Mouse (Mus musculus): ENCODE data around the gene Mr1.
"Not testable (repeated sequence)": the region's sequence is repeated elsewhere in the genome, so short reads cannot be mapped to it uniquely, and the experiment has no call there.

Mr1 gene

GRCm38 (mm10) chr1:155146572-155146980 lies at the start of gene Mr1:
Mr1 (minus strand) TSS chr1:155146814.
- peak in 1 of 2 experiments; percentile 34 for DNase-seq (ENCODE audit: low spot score in 2 of 2)

GRCm38 (mm10) chr1:155192805-155193368 lies 46.3 kb upstream of the Mr1 start:
- DNase-seq (ENCODE audit: low spot score in 2 of 2) = peak in 1 of 2 experiments; percentile 15

GRCm38 (mm10) chr1:155191671-155192070 lies 45.1 kb upstream of the Mr1 start:
- DNase-seq (ENCODE audit: low spot score in 2 of 2) = no peak

DNA sequence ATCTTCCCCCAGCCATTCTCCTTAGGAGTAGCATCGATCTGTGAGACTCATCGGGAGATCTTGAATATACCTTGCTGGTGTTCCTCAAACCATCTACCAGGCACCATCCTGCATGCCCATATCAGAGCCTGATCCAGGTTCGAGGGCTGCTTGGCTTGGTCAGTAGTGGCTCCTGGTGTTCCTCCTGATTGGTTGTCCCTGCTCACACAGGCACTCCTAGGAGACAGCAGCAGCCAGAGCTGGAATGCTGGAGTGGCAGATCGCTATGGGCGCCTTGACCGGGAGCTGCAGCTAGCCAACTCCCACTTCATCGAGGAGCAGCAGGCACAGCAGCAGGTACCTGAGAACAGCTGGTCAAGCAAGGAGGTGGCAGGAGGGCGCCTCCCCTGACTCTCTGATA lies 44.6 kb upstream of the Mr1 start:
- no peak for DNase-seq (ENCODE audit: low spot score in 2 of 2)

- no peak for DNase-seq (ENCODE audit: low spot score in 2 of 2)
Observed at GRCm38 (mm10) chr1:155188656-155189055, 42.0 kb upstream of the Mr1 start.

- DNase-seq (ENCODE audit: low spot score in 2 of 2) = no peak
Observed at GRCm38 (mm10) chr1:155184191-155184590, 37.6 kb upstream of the Mr1 start.

DNA sequence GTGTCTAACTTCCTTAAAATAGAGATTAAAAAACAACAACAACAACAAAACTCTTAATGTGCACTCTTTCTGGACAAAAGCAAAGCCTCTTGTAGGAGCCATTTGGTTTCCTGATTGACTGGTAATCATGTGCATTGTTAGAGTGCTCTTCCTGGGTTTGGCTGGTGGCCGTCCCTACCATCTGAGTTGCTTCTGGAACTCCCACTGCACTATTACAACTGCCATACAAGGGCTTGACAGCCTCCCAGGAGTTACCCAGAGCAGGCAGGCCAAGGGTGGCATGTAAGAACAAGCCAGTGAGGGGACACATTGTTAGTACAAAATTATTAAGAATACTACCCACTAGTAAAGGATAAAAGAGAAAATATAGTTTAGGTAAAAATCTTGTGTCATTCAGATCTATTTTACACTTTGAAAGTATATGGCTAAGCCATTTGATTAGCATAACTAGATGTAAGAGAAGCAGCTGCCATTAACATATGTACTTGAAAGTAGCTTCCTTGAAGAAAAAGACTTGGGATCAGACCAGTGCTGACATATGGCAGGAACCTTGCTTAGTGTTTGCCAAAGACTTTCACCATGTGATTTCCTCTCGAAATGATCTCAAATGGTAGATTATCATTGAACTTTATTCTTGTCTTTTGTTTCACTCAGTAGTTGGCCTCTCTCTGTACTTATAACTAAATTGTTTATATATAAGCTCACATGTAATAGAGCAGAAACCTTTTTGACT lies 31.7 kb upstream of the Mr1 start:
- no peak for DNase-seq (ENCODE audit: low spot score in 2 of 2)

GRCm38 (mm10) chr1:155174424-155174823 lies 27.8 kb upstream of the Mr1 start:
- no peak for DNase-seq (ENCODE audit: low spot score in 2 of 2)

DNA sequence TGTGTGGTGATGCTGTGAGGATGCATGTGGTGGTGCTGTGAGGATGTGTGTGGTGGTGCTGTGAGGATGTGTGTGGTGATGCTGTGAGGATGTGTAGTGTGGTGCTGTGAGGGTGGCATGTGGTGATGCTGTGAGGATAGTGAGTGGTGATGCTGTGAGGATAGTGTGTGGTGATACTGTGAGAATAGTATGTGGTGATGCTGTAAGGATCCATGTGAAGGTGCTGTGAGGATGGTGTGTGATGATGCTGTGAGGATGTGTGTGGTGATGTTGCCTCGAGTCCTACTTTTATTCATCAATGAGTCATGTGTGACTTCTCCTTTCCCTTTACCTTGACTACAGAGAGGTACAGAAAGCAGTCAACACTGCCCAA lies 27.0 kb upstream of the Mr1 start:
- not testable (repeated sequence) for DNase-seq (ENCODE audit: low spot score in 2 of 2)

DNA sequence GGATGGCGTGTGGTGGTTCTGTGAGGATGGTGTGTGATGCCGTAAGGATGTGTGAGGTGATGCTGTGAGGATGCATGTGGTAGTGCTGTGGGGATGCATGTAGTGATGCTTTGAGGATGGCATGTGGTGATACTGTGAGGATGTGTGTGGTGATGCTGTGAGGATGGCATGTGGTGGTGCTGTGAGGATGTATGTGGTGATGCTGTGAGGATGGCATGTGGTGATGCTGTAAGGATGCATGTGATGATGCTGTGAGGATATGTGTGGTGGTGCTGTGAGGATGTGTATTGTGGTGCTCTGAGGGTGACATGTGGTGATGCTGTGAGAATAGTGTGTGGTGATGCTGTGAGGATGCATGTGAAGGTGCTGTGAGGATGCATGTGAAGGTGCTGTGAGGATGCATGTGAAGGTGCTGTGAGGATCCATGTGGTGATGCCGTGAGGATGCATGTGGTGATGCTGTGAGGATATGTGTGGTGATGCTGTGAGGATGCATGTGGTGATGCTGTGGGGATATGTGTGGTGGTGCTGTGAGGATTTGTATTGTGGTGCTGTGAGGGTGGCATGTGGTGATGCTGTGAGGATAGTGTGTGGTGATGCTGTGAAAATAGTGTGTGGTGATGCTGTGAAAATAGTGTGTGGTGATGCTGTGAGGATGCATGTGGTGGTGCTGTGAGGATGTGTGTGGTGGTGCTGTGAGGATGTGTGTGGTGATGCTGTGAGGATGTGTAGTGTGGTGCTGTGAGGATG lies 26.5 kb upstream of the Mr1 start:
- no peak for DNase-seq (ENCODE audit: low spot score in 2 of 2)

DNA sequence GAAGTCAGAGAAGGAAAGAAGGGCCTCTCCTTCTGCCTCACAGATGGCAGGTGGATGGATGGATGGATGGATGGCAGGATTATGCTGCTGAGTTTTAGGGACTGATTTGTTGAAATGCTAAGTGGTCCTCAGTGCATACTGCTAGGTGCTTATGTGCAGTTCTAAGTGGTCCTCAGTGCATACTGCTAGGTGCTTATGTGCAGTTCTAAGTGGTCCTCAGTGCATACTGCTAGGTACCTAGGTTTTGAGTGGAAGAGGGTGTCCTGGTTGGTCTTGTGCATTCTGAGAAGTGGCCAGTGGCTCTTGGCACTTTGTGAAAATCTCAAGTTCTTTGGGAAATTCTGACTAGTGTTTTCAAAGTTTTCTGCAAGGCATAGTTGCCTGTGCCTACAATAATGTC lies 23.3 kb upstream of the Mr1 start:
- no peak for DNase-seq (ENCODE audit: low spot score in 2 of 2)

DNA sequence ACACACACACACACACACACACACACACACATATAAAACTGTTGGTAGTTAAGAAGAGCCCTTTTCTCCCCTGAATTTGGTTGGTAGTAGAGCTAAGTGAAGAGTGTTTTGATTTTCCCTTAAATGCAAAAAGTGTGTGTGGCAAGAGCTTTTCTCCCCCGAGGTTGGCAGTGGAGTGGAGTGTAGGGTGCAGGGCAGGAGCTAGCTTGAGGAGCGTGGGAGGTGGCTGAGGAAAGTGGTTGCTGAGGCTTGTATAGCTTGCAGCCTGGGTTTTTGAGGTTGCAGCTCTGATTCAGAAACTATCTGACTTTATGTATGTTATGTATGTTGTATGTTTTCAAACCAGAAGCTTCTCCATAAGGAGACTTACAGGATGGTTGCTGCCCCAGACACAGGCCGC lies 20.8 kb upstream of the Mr1 start:
- peak in 1 of 2 experiments; percentile 43 for DNase-seq (ENCODE audit: low spot score in 2 of 2)

DNA sequence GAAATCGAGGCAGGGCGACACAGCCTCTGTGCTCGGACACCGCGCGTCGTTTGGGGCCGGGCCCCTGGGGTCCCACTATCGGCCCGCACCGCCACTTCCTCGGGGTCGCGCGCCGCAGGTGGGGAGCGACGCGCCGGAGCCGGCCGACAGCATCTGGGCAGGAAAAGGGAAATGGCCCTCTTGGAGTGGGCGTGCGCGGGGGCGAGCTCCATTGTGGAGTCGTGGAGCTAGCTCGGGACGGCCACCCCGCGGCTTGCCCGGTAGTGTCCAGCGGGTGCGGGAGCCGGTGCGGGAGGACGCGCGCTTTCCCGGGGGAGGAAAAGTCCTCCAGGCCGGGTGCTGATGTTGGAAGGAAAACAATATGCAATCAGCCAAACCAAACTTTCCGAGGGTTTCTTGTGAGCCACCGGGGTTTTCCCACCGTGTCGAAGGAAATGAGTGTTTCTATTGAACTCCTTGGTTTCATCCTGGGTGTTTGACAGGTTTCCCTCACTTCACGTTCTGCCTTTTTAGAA lies 12.4 kb upstream of the Mr1 start:
- DNase-seq (ENCODE audit: low spot score in 2 of 2) = no peak

DNA sequence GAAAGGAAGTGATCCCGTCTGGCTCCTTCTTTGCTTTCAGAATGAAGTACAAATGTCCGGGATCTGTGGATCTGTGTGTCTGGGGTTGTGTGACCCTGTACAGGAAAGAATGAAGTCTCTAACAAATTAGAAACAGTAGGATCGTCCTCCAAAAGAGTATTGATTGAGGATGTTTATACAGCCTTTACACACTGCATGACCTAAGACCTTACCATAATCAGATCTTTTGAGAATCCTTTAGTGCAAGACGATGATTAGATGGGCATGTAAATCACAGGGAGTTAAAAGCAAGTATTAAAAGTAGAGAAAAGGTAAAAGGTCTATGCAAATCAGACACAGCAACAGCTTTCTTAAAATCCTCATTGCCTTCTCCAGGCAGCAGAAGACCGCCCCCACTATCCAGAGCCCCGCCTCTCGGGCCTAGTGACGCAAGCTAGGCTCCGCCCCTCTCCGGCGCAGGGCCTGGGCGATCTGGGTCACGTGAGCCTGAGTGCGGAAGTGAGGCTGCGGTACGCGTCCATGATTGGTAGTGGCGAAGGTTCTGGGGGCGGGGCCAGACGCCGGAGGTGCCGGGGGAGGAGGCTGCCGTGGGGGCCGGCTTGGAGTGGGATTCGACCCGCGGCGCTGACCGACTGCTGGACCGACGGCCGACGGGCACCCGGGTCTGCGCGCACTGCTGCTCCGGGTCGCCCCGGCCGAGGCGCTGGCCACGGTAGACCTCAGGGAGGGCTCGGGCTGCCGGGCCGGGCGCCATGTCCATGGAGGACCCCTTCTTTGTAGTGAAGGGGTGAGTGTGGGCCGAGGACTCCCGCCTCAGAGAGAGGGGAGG lies 11.7 kb upstream of the Mr1 start, which contains the start of gene Stx6:
Gene Stx6, plus strand, starts transcription at position 575 of the 829 bp plus-strand sequence.
- peak; percentile 91 to 97 for DNase-seq (ENCODE audit: low spot score in 2 of 2)

DNA sequence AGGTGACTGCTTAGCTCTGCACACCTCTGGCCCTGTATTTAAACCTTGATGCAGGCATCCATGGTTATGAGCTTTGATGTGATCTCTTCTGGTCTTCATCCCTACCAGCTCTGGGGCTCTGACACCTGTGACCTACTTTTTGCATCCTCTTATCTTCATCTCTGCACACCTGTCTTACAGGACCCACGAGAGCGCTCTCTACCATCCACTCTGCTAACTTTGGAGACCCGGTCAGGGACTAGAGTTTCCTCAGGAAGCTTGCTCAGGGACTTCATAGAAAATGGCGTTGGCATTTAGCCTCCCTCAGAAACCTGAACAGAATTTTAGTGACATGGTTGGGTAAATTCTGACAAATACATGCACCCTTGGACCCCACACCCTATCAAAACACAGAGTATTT lies 7.3 kb upstream of the Mr1 start:
- no peak for DNase-seq (ENCODE audit: low spot score in 2 of 2)

DNA sequence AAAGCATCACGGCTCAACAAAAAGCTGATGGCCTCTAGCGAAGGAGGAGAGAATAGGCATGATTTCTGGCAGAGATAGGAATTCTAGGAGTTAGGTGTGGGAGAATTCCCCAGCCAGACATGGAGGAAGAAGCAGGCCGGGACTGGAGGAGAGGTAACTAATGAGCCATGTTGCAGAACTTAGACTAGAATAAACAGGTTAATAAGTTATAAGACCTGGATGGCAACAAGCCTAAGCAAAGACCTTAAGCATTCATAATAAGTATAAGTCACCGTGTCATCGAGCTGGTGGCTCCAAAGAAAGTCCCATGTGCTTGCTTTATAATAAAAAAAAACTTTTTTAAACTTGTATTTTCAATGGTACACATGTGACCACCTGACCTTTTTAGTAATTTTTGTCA lies 4.2 kb upstream of the Mr1 start:
- no peak for DNase-seq (ENCODE audit: low spot score in 2 of 2)

GRCm38 (mm10) chr1:155149403-155149802 lies 2.8 kb upstream of the Mr1 start:
- DNase-seq (ENCODE audit: low spot score in 2 of 2) = no peak

GRCm38 (mm10) chr1:155147228-155147627 lies 614 bp upstream of the Mr1 start:
- no peak for DNase-seq (ENCODE audit: low spot score in 2 of 2)

DNA sequence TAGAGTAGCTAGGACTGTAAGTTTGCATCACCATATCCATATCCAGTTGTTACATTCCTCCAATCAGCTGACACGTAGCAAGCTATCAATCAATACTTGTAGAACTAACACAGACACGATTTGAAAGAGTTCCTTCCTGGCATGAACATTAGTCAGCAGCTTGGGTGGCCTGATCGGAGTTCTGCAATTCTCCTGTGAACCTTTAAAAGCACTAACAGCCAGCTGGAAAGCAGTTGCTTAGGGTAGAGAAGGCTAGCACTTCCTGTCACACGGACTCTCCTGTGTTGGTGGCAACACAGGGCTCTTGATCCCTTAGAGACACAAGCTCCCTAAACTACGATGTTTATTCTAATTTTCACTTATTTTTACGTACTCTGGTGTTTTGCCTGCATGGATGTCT lies 994 bp downstream of the Mr1 start:
- no peak for DNase-seq (ENCODE audit: low spot score in 2 of 2)

DNA sequence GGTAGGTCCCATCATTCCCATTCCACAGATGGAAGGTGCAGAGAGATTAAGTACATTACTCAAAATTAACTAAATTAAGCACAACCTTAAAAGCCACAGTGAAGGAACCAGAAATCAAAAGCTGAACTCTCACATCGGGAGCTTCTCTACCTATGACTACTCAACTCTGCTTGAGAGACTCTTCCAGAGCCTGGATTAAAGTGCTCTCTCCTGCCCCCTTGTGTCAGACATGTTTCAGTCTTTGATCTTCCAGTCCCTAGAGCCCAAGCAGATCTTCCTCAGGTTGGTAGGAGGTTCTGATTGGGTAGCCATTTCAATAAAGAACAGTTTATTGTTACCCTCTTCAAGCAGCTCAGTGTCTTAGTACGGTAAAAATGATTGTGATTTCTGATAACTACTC lies 6.5 kb downstream of the Mr1 start:
- DNase-seq (ENCODE audit: low spot score in 2 of 2) = peak in 1 of 2 experiments; percentile 78

DNA sequence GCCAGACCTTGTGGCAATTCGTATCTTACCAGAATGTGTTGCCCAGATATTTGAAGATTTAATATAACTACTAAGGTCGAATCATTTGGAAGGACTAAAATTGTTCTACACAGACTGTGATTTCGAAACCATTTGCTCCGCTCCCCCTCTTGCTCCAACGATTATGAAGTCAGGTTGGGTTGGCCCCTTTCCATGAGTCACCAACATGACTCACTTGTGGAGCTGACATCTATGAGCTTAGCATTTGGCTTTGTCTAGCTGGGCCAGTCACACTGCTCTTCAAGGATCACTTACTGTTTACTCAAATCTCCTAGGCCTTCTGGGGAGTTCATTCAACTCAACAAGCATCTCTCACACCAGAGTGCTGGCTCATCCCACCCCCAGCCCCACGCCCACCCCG lies 7.8 kb downstream of the Mr1 start:
- DNase-seq (ENCODE audit: low spot score in 2 of 2) = no peak

- no peak for DNase-seq (ENCODE audit: low spot score in 2 of 2)
Observed at GRCm38 (mm10) chr1:155134866-155135265, 11.7 kb downstream of the Mr1 start.

All from left cerebral cortex, adult 9 months (tissue).